Mouse (Mus musculus) retina, postnatal 7 days (tissue): ENCODE measurements around the gene Dgkh.
"Not testable (repeated sequence)": the region's sequence is repeated elsewhere in the genome, so short reads cannot be mapped to it uniquely, and the experiment has no call there.

Source experiments
- DNase-seq: peaks from one replicate; pipeline ENCODE4 v3.0.0-alpha.2; 2012; ENCODE audit warnings: low read depth, low spot score

The Dgkh gene

DNA sequence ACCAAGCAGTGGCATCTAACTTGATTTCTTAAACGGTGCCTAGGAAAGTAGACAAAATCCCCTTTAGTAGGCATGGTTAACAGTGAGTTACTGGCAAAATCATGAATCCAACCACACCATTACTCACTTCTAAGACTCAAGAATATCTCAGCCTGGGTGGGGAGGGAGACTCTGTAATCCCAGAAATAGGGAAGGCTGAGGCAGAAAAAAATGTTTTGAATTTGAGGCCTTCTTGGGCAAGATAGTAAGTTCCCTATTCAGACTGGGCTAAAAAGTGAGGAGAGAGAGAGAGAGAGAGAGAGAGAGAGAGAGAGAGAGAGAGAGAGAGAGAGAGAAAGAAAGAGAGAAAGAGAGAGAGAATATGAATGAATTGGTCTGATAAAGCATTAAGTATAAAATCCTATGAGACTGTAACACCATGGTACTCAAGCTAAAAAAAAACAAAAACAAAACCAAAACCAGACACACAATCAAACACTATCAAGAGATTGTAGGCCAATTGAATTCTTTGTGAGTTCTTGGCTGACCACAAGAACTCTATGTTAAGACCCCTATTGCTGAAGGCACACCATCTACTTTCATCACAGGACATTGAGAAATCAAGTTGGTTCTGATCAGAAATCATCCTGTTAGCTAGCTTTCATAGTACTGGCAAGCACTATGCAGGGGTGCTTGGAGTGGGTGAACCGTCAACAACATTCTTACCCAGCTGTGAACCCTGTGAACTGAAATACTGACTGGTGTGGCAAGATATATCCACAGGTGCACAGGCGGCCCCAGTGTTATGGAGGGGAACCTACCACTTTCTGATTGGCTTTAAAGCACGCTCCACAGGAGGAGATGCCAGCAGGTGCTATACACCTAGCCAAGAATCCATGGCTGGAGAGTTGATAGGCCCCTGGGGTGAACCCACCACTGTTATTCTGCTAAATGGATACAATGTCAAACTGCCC is 101.4 kb downstream of the Dgkh start:
- no peak for DNase-seq

- DNase-seq: no peak
Observed at GRCm38 (mm10) chr14:78627516-78628275, 104.9 kb downstream of the Dgkh start.

- no peak for DNase-seq
Observed at GRCm38 (mm10) chr14:78618883-78619295, 113.7 kb downstream of the Dgkh start.

- DNase-seq: peak; percentile 60
Observed at GRCm38 (mm10) chr14:78613569-78613968, 119.0 kb downstream of the Dgkh start.

DNA sequence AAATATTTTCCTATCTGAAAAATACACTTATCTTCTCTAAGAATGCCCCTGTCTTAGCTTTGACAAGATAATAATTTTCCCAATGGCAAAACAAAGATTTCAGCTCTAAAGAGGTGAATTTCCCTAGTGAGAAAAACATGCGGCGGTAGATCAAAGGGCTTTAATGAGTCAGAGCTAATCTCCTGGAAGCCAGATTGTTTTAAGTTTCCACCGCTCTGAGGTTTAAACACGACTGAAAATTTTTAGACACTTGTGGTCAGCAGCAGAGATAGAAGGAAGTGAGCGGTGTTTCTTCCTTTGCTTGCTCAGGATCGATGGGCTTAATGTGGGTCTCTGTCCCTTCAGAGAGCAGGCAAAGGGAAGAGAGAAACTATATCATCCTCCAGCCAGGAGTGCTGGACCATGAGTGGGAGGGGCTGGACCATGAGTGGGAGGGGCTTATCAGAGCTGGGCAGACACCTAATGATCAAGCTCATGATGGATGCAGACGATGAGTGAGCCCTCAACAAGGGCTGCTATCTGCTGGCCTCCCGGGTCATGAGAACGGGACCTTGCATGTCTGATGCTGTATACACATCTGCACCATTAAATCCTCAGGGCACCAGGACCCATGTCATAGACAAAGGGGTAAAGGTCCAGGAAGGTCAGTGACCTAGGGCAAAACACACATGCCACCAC is 120.3 kb downstream of the Dgkh start:
- peak; percentile 25 for DNase-seq

DNA sequence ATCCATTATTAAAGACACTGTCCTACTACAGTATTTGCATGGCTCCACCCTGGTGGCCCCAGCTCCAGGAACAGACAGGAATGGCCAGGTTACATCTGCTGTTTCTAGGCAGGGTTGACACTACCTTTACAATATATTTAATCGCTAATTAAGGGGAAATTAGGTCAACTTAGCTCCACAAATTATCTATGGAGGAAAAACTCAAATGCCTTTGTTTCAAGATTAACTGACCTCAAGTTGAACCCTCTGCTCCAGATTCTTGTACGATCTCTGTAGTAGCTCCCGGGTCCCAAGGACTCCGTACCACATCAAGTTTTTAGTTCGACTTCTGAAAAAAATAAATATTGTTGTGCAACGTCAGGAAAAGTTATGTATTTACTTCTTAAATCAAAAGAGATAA is 137.7 kb downstream of the Dgkh start:
- no peak for DNase-seq

GRCm38 (mm10) chr14:78592965-78593364 is 139.6 kb downstream of the Dgkh start:
- no peak for DNase-seq

- peak; percentile 68 for DNase-seq
Observed at GRCm38 (mm10) chr14:78590335-78590734, 142.2 kb downstream of the Dgkh start.

DNA sequence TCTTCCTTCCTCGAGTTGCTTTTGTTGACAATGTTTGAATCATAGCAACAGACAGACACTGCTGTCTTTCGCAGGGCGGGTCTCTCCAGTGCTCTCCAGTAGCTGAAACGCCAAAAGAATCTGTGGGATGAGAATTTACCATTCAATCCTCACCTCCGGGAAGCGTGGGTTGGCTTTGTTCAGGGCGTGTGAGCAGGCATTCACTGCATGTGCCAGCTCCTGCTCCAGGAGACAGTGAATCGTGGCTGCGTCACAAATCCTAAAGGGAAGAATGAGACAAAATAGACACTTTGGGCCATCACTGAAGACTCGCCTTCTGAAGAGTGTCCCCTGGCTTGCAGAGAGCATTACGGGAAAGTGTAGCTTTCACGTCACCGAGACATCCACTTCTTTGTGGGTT is 148.4 kb downstream of the Dgkh start:
- DNase-seq: no peak

DNA sequence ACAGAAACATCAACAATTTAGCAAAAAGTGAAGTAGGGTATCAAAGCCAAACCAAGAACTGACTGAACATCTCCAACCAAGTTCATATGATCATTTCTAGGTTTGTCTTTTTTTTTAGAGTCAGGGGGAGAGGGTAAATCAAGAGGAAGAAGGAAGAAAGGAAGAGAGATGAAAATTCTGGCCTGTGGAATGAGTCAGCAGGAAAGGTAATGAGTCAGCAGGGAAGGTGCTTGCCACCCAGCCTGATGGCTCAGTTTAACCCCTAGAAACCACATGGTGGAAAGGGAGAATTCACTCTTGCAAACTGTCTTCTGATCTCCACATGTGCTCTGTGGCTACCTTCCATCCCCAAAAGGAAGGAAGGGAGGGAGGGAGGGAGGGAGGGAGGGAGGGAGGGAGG is 149.4 kb downstream of the Dgkh start:
- no peak for DNase-seq

- no peak for DNase-seq
Observed at GRCm38 (mm10) chr14:78575899-78576298, 156.7 kb downstream of the Dgkh start.

GRCm38 (mm10) chr14:78568410-78568809 is 164.2 kb downstream of the Dgkh start:
- no peak for DNase-seq

- DNase-seq: no peak
Observed at GRCm38 (mm10) chr14:78566431-78566830, 166.1 kb downstream of the Dgkh start.

GRCm38 (mm10) chr14:78564292-78564691 is 168.3 kb downstream of the Dgkh start:
- no peak for DNase-seq

- DNase-seq: no peak
Observed at GRCm38 (mm10) chr14:78563211-78563610, 169.4 kb downstream of the Dgkh start.

GRCm38 (mm10) chr14:78562121-78562520 is 170.5 kb downstream of the Dgkh start:
- DNase-seq: no peak

DNA sequence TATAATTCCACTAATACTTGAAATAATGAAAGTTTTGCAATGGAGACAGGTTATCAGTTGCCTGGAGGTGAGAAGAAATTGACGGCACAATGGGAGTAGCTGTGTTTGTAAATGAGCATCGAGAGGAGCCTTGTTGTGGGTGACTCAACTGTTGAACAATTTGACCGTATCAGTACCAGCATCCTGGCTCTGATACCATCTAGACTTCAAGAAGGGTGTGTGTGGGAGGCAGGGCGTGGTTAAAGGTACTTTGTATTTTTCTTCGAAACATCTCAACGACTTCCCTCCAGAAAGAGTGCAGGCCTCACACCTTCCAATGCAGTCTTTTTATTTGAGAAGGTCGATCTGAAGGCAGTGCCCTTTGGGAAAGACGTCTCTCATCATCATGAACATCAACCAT is 173.5 kb downstream of the Dgkh start:
- no peak for DNase-seq

GRCm38 (mm10) chr14:78554830-78555229 is 177.7 kb downstream of the Dgkh start:
- DNase-seq: not testable (repeated sequence)

DNA sequence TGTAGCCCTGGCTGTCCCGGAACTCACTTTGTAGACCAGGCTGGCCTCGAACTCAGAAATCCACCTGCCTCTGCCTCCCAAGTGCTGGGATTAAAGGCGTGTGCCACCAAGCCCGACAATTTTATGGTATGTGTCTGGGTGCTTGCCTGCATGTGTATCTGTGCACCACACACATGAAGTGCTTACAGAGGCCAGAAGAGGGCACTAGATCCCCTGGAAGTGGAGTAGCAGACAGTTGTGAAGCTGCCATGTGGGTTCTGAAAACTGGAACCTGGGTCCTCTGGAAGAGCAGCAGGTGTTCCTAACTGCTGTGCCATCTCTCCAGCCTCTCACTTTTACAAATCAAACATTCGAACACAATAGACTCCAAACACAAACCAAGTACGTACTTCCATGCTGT is 178.9 kb downstream of the Dgkh start:
- no peak for DNase-seq

DNA sequence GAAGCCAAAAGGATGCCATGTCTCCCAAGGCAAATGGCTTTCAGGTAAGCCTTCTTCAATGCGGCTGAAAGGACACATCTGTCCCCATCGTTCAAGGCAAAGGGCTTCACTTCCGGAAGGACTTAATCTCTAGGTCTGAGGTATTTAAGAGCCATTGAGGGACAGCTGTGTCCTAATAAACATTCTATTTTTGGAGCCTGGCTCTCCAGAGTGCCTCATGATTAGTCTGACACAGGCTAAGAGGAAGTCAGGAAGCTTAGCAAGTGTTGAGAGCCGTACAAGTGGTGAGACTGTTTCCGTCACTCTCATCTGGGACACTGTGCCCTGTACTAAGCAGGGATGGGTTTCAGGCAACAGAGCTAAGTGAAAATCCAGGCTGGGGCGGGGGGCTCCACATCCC is 183.8 kb downstream of the Dgkh start:
- DNase-seq: no peak

- DNase-seq: no peak
Observed at GRCm38 (mm10) chr14:78541319-78541718, 191.3 kb downstream of the Dgkh start.

DNA sequence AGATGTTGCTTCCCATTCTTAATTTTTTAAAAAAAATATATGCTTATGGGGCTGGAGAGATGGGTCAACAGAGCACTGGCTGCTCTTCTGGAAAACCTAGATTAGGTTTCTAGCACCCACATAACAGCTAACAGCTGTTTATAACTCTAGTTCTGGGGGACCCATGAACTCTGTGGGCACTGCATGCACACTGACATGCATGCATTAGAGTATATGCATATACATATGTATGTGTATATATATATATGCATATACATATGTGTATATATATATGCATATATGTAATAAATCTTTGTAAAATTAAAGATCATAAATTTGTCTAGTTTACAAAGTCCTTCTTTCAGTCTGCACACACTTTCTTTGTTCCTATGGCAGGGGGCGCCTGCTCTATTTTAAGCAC is 192.8 kb downstream of the Dgkh start:
- no peak for DNase-seq
